In the genomic region with DNA sequence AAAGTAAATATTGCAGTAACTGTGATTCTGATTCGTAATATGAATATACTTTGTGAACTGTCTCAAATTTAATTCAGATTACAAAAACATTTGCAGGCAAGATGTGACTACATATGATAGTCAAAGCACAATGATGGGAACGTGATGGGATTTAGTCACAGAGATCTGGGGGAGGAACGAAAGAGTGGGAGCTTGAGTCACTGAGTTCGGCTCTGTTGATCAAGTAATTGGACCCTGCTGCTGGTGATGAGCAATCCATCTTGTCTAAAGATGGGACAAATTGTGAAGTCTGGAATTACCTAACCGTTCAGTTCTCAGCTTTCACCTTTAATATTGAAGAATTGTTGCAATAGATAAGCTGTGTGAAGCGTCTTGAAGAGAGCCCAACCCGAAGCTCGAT, we compare ENCODE assay signal across 30 mouse cellular contexts. TPM values are rescaled to one million over a fixed set of nuclear protein-coding genes. Genes with fewer than 3 reads are reported as not detected.
DNase-seq lines count a peak whose midpoint lies in the region; ATAC-seq lines count a peak whose summit lies in the region.
"Had no signal": no experiment of that assay in that cellular context is flagged by ENCODE, and none has a peak within 500 bp of the region (broad histone marks: within the 10 kb centered on the region; RNA-seq: fewer than 3 reads in every experiment).

No protein-coding gene starts in this region.

- H3K9ac ChIP-seq in heart, embryonic 13.5 days: 0 out of 2 replicates have a peak overlapping the region, but pooled peaks have one; percentile 2
- no peak overlapping the region for H3K9ac ChIP-seq in heart, embryonic 12.5 days
- H3K9ac ChIP-seq: embryonic facial prominence, embryonic 12.5 days; forebrain, embryonic 13.5 days; forebrain, embryonic 15.5 days; forebrain, postnatal 0 days had no signal

- H3K4me1 ChIP-seq in heart, embryonic 13.5 days: peaks cover 23% of the 10 kb centered on the region
- H3K4me1 ChIP-seq in heart, embryonic 12.5 days (replicated peaks): peaks cover 24% of the 10 kb centered on the region

- ATAC-seq in heart, embryonic 13.5 days (ENCODE audit: extremely low read depth, insufficient number of reproducible peaks, low FRiP score, low TSS enrichment): no peak
- ATAC-seq in heart, embryonic 12.5 days (ENCODE audit: insufficient number of reproducible peaks, low FRiP score): no peak
- ATAC-seq: activated CD4-positive, CD25-positive, alpha-beta regulatory T cell, adult 4 months; forebrain, embryonic 13.5 days; forebrain, embryonic 15.5 days; forebrain, postnatal 0 days; Patski had no signal

- intact Hi-C loops in left cerebral cortex, postnatal 14 days (cut with DNase I): no loop called here

- H3K36me3 ChIP-seq in heart, embryonic 13.5 days: peaks cover 10% of the 10 kb centered on the region
- peaks cover 11% of the 10 kb centered on the region for H3K36me3 ChIP-seq in heart, embryonic 12.5 days
- H3K36me3 ChIP-seq: forebrain, embryonic 15.5 days had no signal

- H3K9me3 ChIP-seq in heart, embryonic 13.5 days: no peaks in the 10 kb centered on the region
- no peaks in the 10 kb centered on the region for H3K9me3 ChIP-seq in heart, embryonic 12.5 days (replicated peaks)
- H3K9me3 ChIP-seq: embryonic facial prominence, embryonic 10.5 days; embryonic facial prominence, embryonic 12.5 days; forebrain, embryonic 13.5 days; forebrain, embryonic 15.5 days had no signal

- no peak overlapping the region for H3K27ac ChIP-seq in heart, embryonic 13.5 days (replicated peaks)
- no peak overlapping the region for H3K27ac ChIP-seq in heart, embryonic 12.5 days (ENCODE audit: poor library complexity, severe bottlenecking)
- H3K27ac ChIP-seq: embryonic facial prominence, embryonic 10.5 days; embryonic facial prominence, embryonic 12.5 days; forebrain, embryonic 13.5 days; forebrain, embryonic 15.5 days had no signal

- H3K4me3 ChIP-seq in heart, embryonic 13.5 days: no peak overlapping the region
- H3K4me3 ChIP-seq in heart, embryonic 12.5 days: no peak overlapping the region
- H3K4me3 ChIP-seq: embryonic facial prominence, embryonic 10.5 days; embryonic facial prominence, embryonic 12.5 days; forebrain, embryonic 13.5 days; forebrain, embryonic 15.5 days had no signal

- no peaks in the 10 kb centered on the region for H3K27me3 ChIP-seq in heart, embryonic 13.5 days (replicated peaks)
- no peaks in the 10 kb centered on the region for H3K27me3 ChIP-seq in heart, embryonic 12.5 days (replicated peaks)
- H3K27me3 ChIP-seq: embryonic facial prominence, embryonic 12.5 days; forebrain, embryonic 13.5 days; forebrain, embryonic 15.5 days; Patski had no signal

- DNase-seq in layer of hippocampus, adult 18-20 months (ENCODE audit: low spot score in 2 of 2): peak; percentile 21 to 40
- no peak for DNase-seq in layer of hippocampus, adult 9-10 months (ENCODE audit: low spot score)
- peak; percentile 64 for DNase-seq in brain, adult 2 months (ENCODE audit: low read depth, low spot score)
- no peak for DNase-seq in left cerebral cortex, postnatal 14 days (ENCODE audit: low spot score in 2 of 2)
- no peak for DNase-seq in right cerebral cortex, postnatal 4 days
- DNase-seq: adrenal gland, adult 8-10 months; adrenal gland, postnatal 14 days; adrenal gland, postnatal 36 days; cerebellum, adult 11 months; cerebellum, adult 18-20 months; cerebellum, adult 8-10 months; cerebellum, adult 9-11 months; cerebellum, postnatal 14 days; cerebellum, postnatal 36 days; forebrain, postnatal 0 days had no signal

- 86% methylated on average over 8 of the region's 8 CpGs for WGBS in heart, embryonic 13.5 days
- 85% methylated on average over 8 of the region's 8 CpGs for WGBS in heart, embryonic 12.5 days

- no peak overlapping the region for H3K4me2 ChIP-seq in heart, embryonic 13.5 days
- H3K4me2 ChIP-seq in heart, embryonic 12.5 days: no peak overlapping the region
- H3K4me2 ChIP-seq: embryonic facial prominence, embryonic 12.5 days; forebrain, embryonic 13.5 days; forebrain, embryonic 15.5 days had no signal

RNA-seq across cellular contexts. Expression of a gene that starts 3.2 kb away (rescaled TPM):
- polyA plus RNA-seq in heart, embryonic 13.5 days (2015; fragmentation: Nextera tagmentation; extraction: Ambion mirVana): 24.0 and 25.0 TPM in 2 replicates
- 22.5 and 23.4 TPM in 2 replicates for polyA plus RNA-seq in heart, embryonic 12.5 days (2016; fragmentation: Nextera tagmentation; extraction: Ambion mirVana)
- 10 to 100 TPM; 13.7 to 14.4 TPM for total RNA-seq in layer of hippocampus, adult 18-20 months (2021)
- total RNA-seq in left cerebral cortex, postnatal 14 days (2021): 10 to 100 TPM; 14.7 to 16.9 TPM

RNA-seq across cellular contexts. Expression of a gene that starts 7.2 kb away (rescaled TPM):
- polyA plus RNA-seq in heart, embryonic 13.5 days (2015; fragmentation: Nextera tagmentation; extraction: Ambion mirVana): not detected in 2 replicates
- polyA plus RNA-seq in heart, embryonic 12.5 days (2016; fragmentation: Nextera tagmentation; extraction: Ambion mirVana): not detected in 2 replicates
- not detected for total RNA-seq in layer of hippocampus, adult 18-20 months (2021)
- total RNA-seq in left cerebral cortex, postnatal 14 days (2021): not detected
- total RNA-seq: adrenal gland, adult 8-10 months; adrenal gland, postnatal 14 days; adrenal gland, postnatal 36 days; common myeloid progenitor, adult 5-6 weeks; ES-E14; forebrain, postnatal 0 days; MEL had no signal
- polyA plus RNA-seq: activated CD4-positive, CD25-positive, alpha-beta regulatory T cell, adult 4 months; brain, embryonic 14.5 days; C2C12; embryonic facial prominence, embryonic 10.5 days; embryonic facial prominence, embryonic 12.5 days; embryonic facial prominence, embryonic 14.5 days; forebrain, embryonic 11.5 days; forebrain, embryonic 13.5 days; Patski had no signal

Comparison
In these comparisons a context has a peak if more than half of its experiments do, and no peak if none do; other contexts are left out.
1. DNase-seq: peak in layer of hippocampus, adult 18-20 months (2 of 2) and brain, adult 2 months (single experiment); none in layer of hippocampus, adult 9-10 months (single experiment), left cerebral cortex, postnatal 14 days (0 of 2) and right cerebral cortex, postnatal 4 days (single experiment).